Mouse (Mus musculus) lung, postnatal 0 days (tissue): ENCODE results near the gene Crtap.

ENCODE experiments used
- CTCF ChIP-seq: IDR thresholded peaks from 2 replicates; pipeline ENCODE4 v1.5.1; 2016; ENCODE audit warnings: antibody characterized with exemption, mild to moderate bottlenecking
- EP300 ChIP-seq: IDR thresholded peaks from 2 replicates; pipeline ENCODE4 v1.6.1; 2016; ENCODE audit warnings: antibody characterized with exemption, mild to moderate bottlenecking, control low read depth

- TF ChIP-seq CTCF = no peak
- no peak for TF ChIP-seq EP300
Measured at GRCm38 (mm10) chr9:114425576-114425975, 35.1 kb upstream of the Crtap start.
